Mouse (Mus musculus) liver, embryonic 16.5 days (tissue): ENCODE data around the gene E030030I06Rik. TPM values are rescaled to one million over a fixed set of nuclear protein-coding genes. Genes with fewer than 3 reads are reported as not detected.
"Not testable (repeated sequence)": the region's sequence is repeated elsewhere in the genome, so short reads cannot be mapped to it uniquely, and the experiment has no call there.

Experiments
- ATAC-seq: fragments of 200-750 bp; cut with Nextera tagmentation; 2 replicates; pipeline ENCODE4 v1.8.0; 2017; ENCODE audit warnings: low read depth, mild to moderate bottlenecking, moderate number of reproducible peaks, moderate library complexity
- H3K27ac ChIP-seq: fragments of 300-500 bp; sonication (generic); 2 replicates; pipeline ENCODE4 v1.5.1; 2014; ENCODE audit warnings: mild to moderate bottlenecking, low read length
- H3K27me3 ChIP-seq: fragments of 300-500 bp; sonication (generic); 2 replicates; pipeline ENCODE4 v1.6.1; 2014; ENCODE audit warnings: low read depth, low read length, mixed read lengths; ENCODE audit not compliant: control insufficient read depth, insufficient read depth
- H3K36me3 ChIP-seq: fragments of 300-500 bp; sonication (generic); 2 replicates; pipeline ENCODE4 v1.6.1; 2014; ENCODE audit warnings: mild to moderate bottlenecking; ENCODE audit not compliant: control insufficient read depth, insufficient read depth
- H3K4me1 ChIP-seq: fragments of 300-500 bp; sonication (generic); 2 replicates; pipeline ENCODE4 v1.6.1; 2014; ENCODE audit warnings: low read depth, low read length, mixed read lengths; ENCODE audit not compliant: control insufficient read depth
- H3K4me2 ChIP-seq: fragments of 300-500 bp; sonication (generic); 2 replicates; pipeline ENCODE4 v1.6.1; 2014; ENCODE audit warnings: low read depth, low read length, mixed read lengths
- H3K4me3 ChIP-seq: fragments of 300-500 bp; sonication (generic); 2 replicates; pipeline ENCODE4 v1.5.1; 2014; ENCODE audit warnings: low read depth, mild to moderate bottlenecking, low read length
- H3K9ac ChIP-seq: fragments of 300-500 bp; sonication (generic); 2 replicates; pipeline ENCODE4 v1.6.1; 2014; ENCODE audit warnings: low read depth, low read length
- H3K9me3 ChIP-seq: fragments of 300-500 bp; sonication (generic); replicated peaks from 2 replicates; pipeline ENCODE4 v1.6.1; 2016; ENCODE audit warnings: low read length; ENCODE audit not compliant: control insufficient read depth
- WGBS: fragments of 180-500 bp; shearing (Covaris S2); extraction: QIAGEN DNeasy Blood & Tissue Kit; methylation state at CpG from one replicate; pipeline ENCODE4 v1.1.7; 2014; ENCODE audit not compliant: insufficient replicate concordance; 5-methylcytosine and 5-hydroxymethylcytosine counted together
- polyA plus RNA-seq: library from polyadenylated mRNA; unstranded; fragments of >200 nt; fragmentation: Nextera tagmentation; extraction: Ambion mirVana; gene quantifications from 2 replicates; pipeline ENCODE4 v1.2.1, GENCODE M21; 2015

The E030030I06Rik gene
- polyA plus RNA-seq, 1 experiment from 2014 or later = 3.5 TPM

- H3K27ac ChIP-seq, H3K9me3 ChIP-seq, H3K4me1 ChIP-seq, H3K27me3 ChIP-seq, ATAC-seq, H3K4me3 ChIP-seq, H3K4me2 ChIP-seq, H3K36me3 ChIP-seq, H3K9ac ChIP-seq: not testable (repeated sequence)
- 25% methylated on average over 2 of the region's 2 CpGs for WGBS
These were observed 17.0 kb upstream of the E030030I06Rik start for GRCm38 (mm10) chr10:22166025-22166424.

- 23% methylated on average over 4 of the region's 5 CpGs for WGBS
These were observed 16.4 kb upstream of the E030030I06Rik start for GRCm38 (mm10) chr10:22165328-22166003.

GRCm38 (mm10) chr10:22163705-22164583 lies 14.9 kb upstream of the E030030I06Rik start:
- H3K4me2 ChIP-seq, ATAC-seq, H3K4me1 ChIP-seq, H3K27ac ChIP-seq, H3K36me3 ChIP-seq, H3K9me3 ChIP-seq, H3K9ac ChIP-seq, H3K4me3 ChIP-seq: not testable (repeated sequence)
- WGBS = 22% methylated on average over 14 of the region's 16 CpGs
- H3K27me3 ChIP-seq = peaks cover 14% of the 10 kb centered on the region

More at GRCm38 (mm10) chr10:22165328-22166003, 16.4 kb upstream of the E030030I06Rik start:
- H3K4me3 ChIP-seq, H3K27ac ChIP-seq, H3K9me3 ChIP-seq, H3K36me3 ChIP-seq, H3K9ac ChIP-seq, H3K27me3 ChIP-seq, H3K4me2 ChIP-seq, H3K4me1 ChIP-seq, ATAC-seq: not testable (repeated sequence)

GRCm38 (mm10) chr10:22163279-22163678 lies 14.2 kb upstream of the E030030I06Rik start:
- not testable (repeated sequence) for ATAC-seq, H3K4me2 ChIP-seq, H3K4me1 ChIP-seq, H3K9me3 ChIP-seq, H3K9ac ChIP-seq, H3K4me3 ChIP-seq, H3K27ac ChIP-seq, H3K36me3 ChIP-seq
- 13% methylated on average over 9 of the region's 9 CpGs for WGBS
- peaks cover 21% of the 10 kb centered on the region for H3K27me3 ChIP-seq

- 4% methylated on average over 23 of the region's 23 CpGs for WGBS
- no peaks in the 10 kb centered on the region for H3K9me3 ChIP-seq
- H3K4me3 ChIP-seq = no peak overlapping the region
- H3K9ac ChIP-seq = no peak overlapping the region
- no peak overlapping the region for H3K27ac ChIP-seq
- no peak for ATAC-seq
- H3K27me3 ChIP-seq = peaks cover 46% of the 10 kb centered on the region
- H3K36me3 ChIP-seq = no peaks in the 10 kb centered on the region
- no peak overlapping the region for H3K4me2 ChIP-seq
- H3K4me1 ChIP-seq = no peaks in the 10 kb centered on the region
These were observed 10.6 kb upstream of the E030030I06Rik start for GRCm38 (mm10) chr10:22159581-22160140.

GRCm38 (mm10) chr10:22159131-22159561 lies 10.1 kb upstream of the E030030I06Rik start:
- Histone ChIP-seq H3K27ac (no peak overlapping the region), H3K27me3 (peaks cover 49% of the 10 kb centered on the region), H3K4me2 (0 out of 2 replicates have a peak overlapping the region, but pooled peaks have one; percentile 5), H3K9ac (no peak overlapping the region), H3K4me1 (no peaks in the 10 kb centered on the region), H3K36me3 (no peaks in the 10 kb centered on the region), H3K9me3 (no peaks in the 10 kb centered on the region), H3K4me3 (no peak overlapping the region)
- ATAC-seq = no peak
- WGBS = 1% methylated on average over 24 of the region's 24 CpGs

- not testable (repeated sequence) for H3K9me3 ChIP-seq, H3K4me1 ChIP-seq, ATAC-seq, H3K36me3 ChIP-seq, H3K27ac ChIP-seq, H3K9ac ChIP-seq
- Histone ChIP-seq H3K27me3 (peaks cover 56% of the 10 kb centered on the region), H3K4me2 (peak within 1 kb of the TSS; percentile 42), H3K4me3 (peak within 1 kb of the TSS; percentile 28)
- WGBS = under 1% methylated on average over 45 of the region's 48 CpGs
These were observed 9.4 kb upstream of the E030030I06Rik start, which contains the start of the genes Raet1e and H60b for GRCm38 (mm10) chr10:22158310-22158999. Gene Raet1e (plus strand): TSS chr10:22158569. Gene H60b (plus strand): TSS chr10:22158586.

- no peak overlapping the region for H3K4me2 ChIP-seq
- H3K36me3 ChIP-seq = no peaks in the 10 kb centered on the region
- no peaks in the 10 kb centered on the region for H3K9me3 ChIP-seq
- H3K4me3 ChIP-seq = no peak overlapping the region
- no peak for ATAC-seq
- H3K9ac ChIP-seq = no peak overlapping the region
- no peak overlapping the region for H3K27ac ChIP-seq
- peaks cover 76% of the 10 kb centered on the region for H3K27me3 ChIP-seq
- WGBS = 18% methylated on average over 3 of the region's 3 CpGs
- H3K4me1 ChIP-seq = peaks cover 2% of the 10 kb centered on the region
These were observed 6.1 kb upstream of the E030030I06Rik start for GRCm38 (mm10) chr10:22154871-22155799.
